Comparison of ENCODE assay signal across 17 mouse cellular contexts in the genomic region with DNA sequence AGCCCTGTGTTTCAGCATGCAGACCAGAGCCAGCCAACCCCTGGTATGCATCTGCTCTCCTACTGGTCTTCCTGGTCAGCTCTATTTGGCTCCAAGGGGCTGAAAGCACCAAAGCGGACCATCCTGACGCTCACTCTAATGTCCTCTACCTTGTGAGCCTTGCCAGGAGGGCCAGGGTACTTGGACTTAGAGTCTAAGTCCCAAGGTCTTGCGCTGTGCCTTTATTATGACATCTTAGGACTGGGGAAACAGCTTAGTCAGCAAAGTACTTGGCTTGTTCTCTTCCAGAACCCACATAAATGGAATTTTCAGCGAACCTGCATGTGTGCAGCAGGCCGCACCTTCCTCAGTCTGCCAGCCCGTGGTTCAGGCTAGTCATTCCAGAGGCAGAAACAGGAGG.
DNase-seq lines count a peak whose midpoint lies in the region; ATAC-seq and TF ChIP-seq lines count a peak whose summit lies in the region.
"Had no signal": no experiment of that assay in that cellular context is flagged by ENCODE, and none has a peak within 500 bp of the region (broad histone marks: within the 10 kb centered on the region; RNA-seq: fewer than 3 reads in every experiment).

No protein-coding gene starts in this region.

- H3K4me1 ChIP-seq in heart, embryonic 14.5 days (ENCODE audit: control insufficient read depth in 2 of 2, insufficient read depth in 2 of 2, low read length in 2 of 2) = peaks cover 29 to 52% of the 10 kb centered on the region in 2 experiments
- peaks cover 52% of the 10 kb centered on the region for H3K4me1 ChIP-seq in stomach, embryonic 16.5 days (ENCODE audit: control insufficient read depth, insufficient read depth, low read length)
- H3K4me1 ChIP-seq in stomach, postnatal 0 days (replicated peaks; ENCODE audit: control insufficient read depth, insufficient read depth) = peaks cover 4% of the 10 kb centered on the region
- H3K4me1 ChIP-seq in intestine, embryonic 16.5 days (ENCODE audit: control insufficient read depth, insufficient read depth, low read length) = peaks cover 67% of the 10 kb centered on the region
- H3K4me1 ChIP-seq: liver, embryonic 13.5 days had no signal

- no peak for DNase-seq in heart, adult 8-10 months (ENCODE audit: low spot score)
- DNase-seq in stomach, postnatal 0 days (ENCODE audit: low spot score) = no peak
- DNase-seq in lung, adult 18-20 months = no peak
- DNase-seq in adrenal gland, postnatal 10 days = no peak
- no peak for DNase-seq in urinary bladder, postnatal 25 days (ENCODE audit: low spot score)
- DNase-seq: adrenal gland, adult 8-10 months; cerebellum, adult 11-12 months; liver, embryonic 13.5 days; right cerebral cortex, postnatal 14 days had no signal

- TF ChIP-seq EP300 in stomach, postnatal 0 days (optimal IDR thresholded peaks at IDR 0.05) = no peak

- 0 out of 2 replicates have a peak overlapping the region, but pooled peaks have one; percentile 11 for H3K9ac ChIP-seq in heart, embryonic 14.5 days (ENCODE audit: low read length)
- H3K9ac ChIP-seq in stomach, embryonic 16.5 days (ENCODE audit: low read length) = no peak overlapping the region
- H3K9ac ChIP-seq in stomach, postnatal 0 days (ENCODE audit: low read length) = no peak overlapping the region
- H3K9ac ChIP-seq in intestine, embryonic 16.5 days (ENCODE audit: low read depth, low read length) = peak overlapping the region; percentile 29; the same call in 1 of the 2 replicates
- H3K9ac ChIP-seq: forebrain, embryonic 15.5 days; hindbrain, embryonic 14.5 days; liver, embryonic 13.5 days; midbrain, embryonic 12.5 days; stomach, embryonic 15.5 days had no signal

- no peak for TF ChIP-seq CTCF in stomach, postnatal 0 days (IDR thresholded peaks at IDR 0.05; ENCODE audit: low read depth)

- H3K4me2 ChIP-seq in heart, embryonic 14.5 days (ENCODE audit: low read length) = no peak overlapping the region
- H3K4me2 ChIP-seq in stomach, embryonic 16.5 days (ENCODE audit: low read depth, low read length) = no peak overlapping the region
- no peak overlapping the region for H3K4me2 ChIP-seq in stomach, postnatal 0 days (replicated peaks; ENCODE audit: low read depth)
- H3K4me2 ChIP-seq in intestine, embryonic 16.5 days (ENCODE audit: low read depth, low read length) = no peak overlapping the region; the same call in 1 of the 2 replicates
- H3K4me2 ChIP-seq: forebrain, embryonic 15.5 days; hindbrain, embryonic 14.5 days; liver, embryonic 13.5 days; midbrain, embryonic 12.5 days; stomach, embryonic 15.5 days had no signal

- H3K9me3 ChIP-seq in heart, embryonic 14.5 days (ENCODE audit: control insufficient read depth, low read length) = no peaks in the 10 kb centered on the region
- H3K9me3 ChIP-seq in stomach, embryonic 16.5 days (replicated peaks; ENCODE audit: control insufficient read depth, low read length) = no peaks in the 10 kb centered on the region
- H3K9me3 ChIP-seq in stomach, postnatal 0 days (ENCODE audit: control insufficient read depth, low read length) = no peaks in the 10 kb centered on the region
- H3K9me3 ChIP-seq in intestine, embryonic 16.5 days (ENCODE audit: control insufficient read depth, low read length) = no peaks in the 10 kb centered on the region
- H3K9me3 ChIP-seq: forebrain, embryonic 15.5 days; liver, embryonic 13.5 days; midbrain, embryonic 12.5 days; stomach, embryonic 15.5 days had no signal

- H3K4me3 ChIP-seq in heart, embryonic 14.5 days (ENCODE audit: control insufficient read depth in 1 of 2, insufficient read depth in 1 of 2, low read depth in 1 of 2, low read length in 2 of 2) = no peak overlapping the region
- no peak overlapping the region for H3K4me3 ChIP-seq in stomach, embryonic 16.5 days (replicated peaks; ENCODE audit: low read length)
- no peak overlapping the region for H3K4me3 ChIP-seq in stomach, postnatal 0 days (ENCODE audit: low read depth, low read length)
- no peak overlapping the region for H3K4me3 ChIP-seq in intestine, embryonic 16.5 days (ENCODE audit: low read length)
- H3K4me3 ChIP-seq: forebrain, embryonic 15.5 days; liver, embryonic 13.5 days; midbrain, embryonic 12.5 days; stomach, embryonic 15.5 days had no signal

- H3K27ac ChIP-seq in heart, embryonic 14.5 days (replicated peaks in 1 of 2; ENCODE audit: control insufficient read depth in 1 of 2, insufficient read depth in 1 of 2, low read depth in 2 of 2, low read length in 2 of 2) = no peak overlapping the region
- peak overlapping the region; percentile 2; the same call in 1 of the 2 replicates for H3K27ac ChIP-seq in stomach, embryonic 16.5 days (ENCODE audit: low read length)
- H3K27ac ChIP-seq in stomach, postnatal 0 days (replicated peaks) = no peak overlapping the region
- H3K27ac ChIP-seq in intestine, embryonic 16.5 days (ENCODE audit: low read length) = peak overlapping the region; percentile 51
- H3K27ac ChIP-seq: forebrain, embryonic 15.5 days; hindbrain, embryonic 14.5 days; kidney, postnatal 0 days; liver, embryonic 13.5 days; midbrain, embryonic 12.5 days; stomach, embryonic 15.5 days had no signal

- no peaks in the 10 kb centered on the region for H3K27me3 ChIP-seq in heart, embryonic 14.5 days (ENCODE audit: control insufficient read depth, insufficient read depth, low read length)
- no peaks in the 10 kb centered on the region for H3K27me3 ChIP-seq in stomach, embryonic 16.5 days (ENCODE audit: control insufficient read depth, insufficient read depth, low read length)
- H3K27me3 ChIP-seq in stomach, postnatal 0 days (ENCODE audit: control insufficient read depth, insufficient read depth, low read length) = no peaks in the 10 kb centered on the region
- no peaks in the 10 kb centered on the region for H3K27me3 ChIP-seq in intestine, embryonic 16.5 days (replicated peaks; ENCODE audit: control insufficient read depth, insufficient read depth, low read length)
- H3K27me3 ChIP-seq: forebrain, embryonic 15.5 days; liver, embryonic 13.5 days; stomach, embryonic 15.5 days had no signal

- ATAC-seq in heart, embryonic 14.5 days (ENCODE audit: insufficient number of reproducible peaks, insufficient read depth, low FRiP score, low read depth) = no peak
- no peak for ATAC-seq in stomach, embryonic 16.5 days (ENCODE audit: insufficient read depth, low FRiP score)
- no peak for ATAC-seq in stomach, postnatal 0 days (ENCODE audit: low FRiP score, low TSS enrichment)
- ATAC-seq in intestine, embryonic 16.5 days = peak; percentile 57
- ATAC-seq: forebrain, embryonic 15.5 days had no signal

- WGBS in heart, embryonic 14.5 days = 84% methylated on average over 6 of the region's 6 CpGs
- 84% methylated on average over 6 of the region's 6 CpGs for WGBS in stomach, embryonic 16.5 days
- 84% methylated on average over 6 of the region's 6 CpGs for WGBS in stomach, postnatal 0 days
- 80% methylated on average over 6 of the region's 6 CpGs for WGBS in intestine, embryonic 16.5 days

- H3K36me3 ChIP-seq in heart, embryonic 14.5 days (ENCODE audit: control insufficient read depth, insufficient read depth, low read length) = no peaks in the 10 kb centered on the region
- no peaks in the 10 kb centered on the region for H3K36me3 ChIP-seq in stomach, embryonic 16.5 days (ENCODE audit: control insufficient read depth, insufficient read depth, low read length)
- H3K36me3 ChIP-seq in stomach, postnatal 0 days (ENCODE audit: control insufficient read depth, insufficient read depth, low read length) = no peaks in the 10 kb centered on the region
- no peaks in the 10 kb centered on the region for H3K36me3 ChIP-seq in intestine, embryonic 16.5 days (ENCODE audit: control insufficient read depth, insufficient read depth, low read length)
- H3K36me3 ChIP-seq: forebrain, embryonic 15.5 days; liver, embryonic 13.5 days; midbrain, embryonic 12.5 days; stomach, embryonic 15.5 days had no signal

Comparison
In these comparisons a context has a peak if more than half of its experiments do, and no peak if none do; other contexts are left out.
1. H3K27ac ChIP-seq: peak in stomach, embryonic 16.5 days (single experiment) and intestine, embryonic 16.5 days (single experiment); none in heart, embryonic 14.5 days (0 of 2) and stomach, postnatal 0 days (single experiment).
2. H3K9ac ChIP-seq: peak in heart, embryonic 14.5 days (single experiment) and intestine, embryonic 16.5 days (single experiment); none in stomach, embryonic 16.5 days (single experiment) and stomach, postnatal 0 days (single experiment).